Mouse (Mus musculus): ENCODE measurements at regions not wholly inside any gene's neighbourhood (a gene's known extent, or its start where the extent isn't known, plus 50 kb on each side); places are given as distances from the start of the nearest gene placed in this dataset.
"Not testable (repeated sequence)": the region's sequence is repeated elsewhere in the genome, so short reads cannot be mapped to it uniquely, and the experiment has no call there.

- Histone ChIP-seq H3K27me3 (no peaks in the 10 kb centered on the region), H3K4me2 (no peak overlapping the region), H3K9ac (no peak overlapping the region), H3K9me3 (no peaks in the 10 kb centered on the region), H3K4me3 (no peak overlapping the region), H3K27ac (no peak overlapping the region), H3K4me1 (no peaks in the 10 kb centered on the region), H3K36me3 (no peaks in the 10 kb centered on the region)
- 67% methylated on average over 3 of the region's 3 CpGs for WGBS
- ATAC-seq (ENCODE audit: borderline replicate concordance, extremely low read depth, low FRiP score, low TSS enrichment) = no peak
Measured at GRCm38 (mm10) chr13:5920422-5920821, 59.1 kb downstream of the Klf6 start.

- H3K9me3 ChIP-seq = no peaks in the 10 kb centered on the region
- WGBS = 74% methylated on average over 2 of the region's 2 CpGs
- H3K9ac ChIP-seq = no peak overlapping the region
- H3K4me1 ChIP-seq = no peaks in the 10 kb centered on the region
- H3K4me3 ChIP-seq = no peak overlapping the region
- no peak overlapping the region for H3K27ac ChIP-seq
- no peak overlapping the region for H3K4me2 ChIP-seq
- H3K27me3 ChIP-seq = no peaks in the 10 kb centered on the region
- no peaks in the 10 kb centered on the region for H3K36me3 ChIP-seq
- no peak for ATAC-seq (ENCODE audit: borderline replicate concordance, extremely low read depth, low FRiP score, low TSS enrichment)
Measured at GRCm38 (mm10) chr13:5931433-5931832, 70.2 kb downstream of the Klf6 start.

GRCm38 (mm10) chr13:5937436-5937835 lies 76.2 kb downstream of the Klf6 start:
- H3K9ac ChIP-seq = no peak overlapping the region

GRCm38 (mm10) chr13:5937970-5938369 lies 76.7 kb downstream of the Klf6 start:
- WGBS = 84% methylated on average over 4 of the region's 4 CpGs
- no peak overlapping the region for H3K9ac ChIP-seq
- H3K4me1 ChIP-seq = no peaks in the 10 kb centered on the region
- no peak overlapping the region for H3K4me2 ChIP-seq
- H3K27ac ChIP-seq = no peak overlapping the region
- no peak for ATAC-seq (ENCODE audit: borderline replicate concordance, extremely low read depth, low FRiP score, low TSS enrichment)
- H3K9me3 ChIP-seq = no peaks in the 10 kb centered on the region
- no peaks in the 10 kb centered on the region for H3K36me3 ChIP-seq
- no peak overlapping the region for H3K4me3 ChIP-seq
- no peaks in the 10 kb centered on the region for H3K27me3 ChIP-seq

More at GRCm38 (mm10) chr13:5937436-5937835, 76.2 kb downstream of the Klf6 start:
- no peak overlapping the region for H3K4me2 ChIP-seq
- no peaks in the 10 kb centered on the region for H3K27me3 ChIP-seq
- H3K9me3 ChIP-seq = no peaks in the 10 kb centered on the region
- no peaks in the 10 kb centered on the region for H3K36me3 ChIP-seq
- no peak for ATAC-seq (ENCODE audit: borderline replicate concordance, extremely low read depth, low FRiP score, low TSS enrichment)
- no peak overlapping the region for H3K27ac ChIP-seq
- H3K4me1 ChIP-seq = no peaks in the 10 kb centered on the region
- no peak overlapping the region for H3K4me3 ChIP-seq
- WGBS = 80% methylated on average over 2 of the region's 2 CpGs

- no peaks in the 10 kb centered on the region for H3K9me3 ChIP-seq
- H3K4me2 ChIP-seq = no peak overlapping the region
- H3K36me3 ChIP-seq = no peaks in the 10 kb centered on the region
- no peak overlapping the region for H3K4me3 ChIP-seq
- ATAC-seq (ENCODE audit: borderline replicate concordance, extremely low read depth, low FRiP score, low TSS enrichment) = no peak
- H3K27ac ChIP-seq = no peak overlapping the region
- no peaks in the 10 kb centered on the region for H3K27me3 ChIP-seq
- WGBS = 62% methylated on average over 3 of the region's 3 CpGs
- H3K4me1 ChIP-seq = no peaks in the 10 kb centered on the region
- no peak overlapping the region for H3K9ac ChIP-seq
Measured at GRCm38 (mm10) chr13:5939368-5939767, 78.1 kb downstream of the Klf6 start.

- Histone ChIP-seq H3K36me3 (no peaks in the 10 kb centered on the region), H3K4me3 (no peak overlapping the region), H3K27me3 (no peaks in the 10 kb centered on the region), H3K9me3 (no peaks in the 10 kb centered on the region), H3K4me1 (no peaks in the 10 kb centered on the region), H3K9ac (no peak overlapping the region), H3K27ac (no peak overlapping the region), H3K4me2 (no peak overlapping the region)
- 76% methylated on average over 2 of the region's 2 CpGs for WGBS
- ATAC-seq (ENCODE audit: borderline replicate concordance, extremely low read depth, low FRiP score, low TSS enrichment) = no peak
Measured at GRCm38 (mm10) chr13:5952863-5953262, 91.6 kb downstream of the Klf6 start.

- H3K27me3 ChIP-seq; H3K4me1 ChIP-seq; H3K36me3 ChIP-seq; H3K9ac ChIP-seq; H3K4me3 ChIP-seq; ATAC-seq (ENCODE audit: borderline replicate concordance, extremely low read depth, low FRiP score, low TSS enrichment); H3K9me3 ChIP-seq; H3K27ac ChIP-seq; H3K4me2 ChIP-seq: not testable (repeated sequence)
Measured at GRCm38 (mm10) chr13:5955121-5955520, 93.8 kb downstream of the Klf6 start.

- Histone ChIP-seq H3K4me2 (no peak overlapping the region), H3K9me3 (no peaks in the 10 kb centered on the region), H3K36me3 (no peaks in the 10 kb centered on the region), H3K4me1 (no peaks in the 10 kb centered on the region), H3K4me3 (no peak overlapping the region), H3K27ac (no peak overlapping the region), H3K27me3 (no peaks in the 10 kb centered on the region), H3K9ac (no peak overlapping the region)
- 42% methylated on average over 1 of the region's 1 CpGs for WGBS
- ATAC-seq (ENCODE audit: borderline replicate concordance, extremely low read depth, low FRiP score, low TSS enrichment) = no peak
Measured at GRCm38 (mm10) chr13:5956145-5956544, 94.9 kb downstream of the Klf6 start.

- Histone ChIP-seq H3K27ac (no peak overlapping the region), H3K4me3 (no peak overlapping the region), H3K9me3 (no peaks in the 10 kb centered on the region), H3K36me3 (no peaks in the 10 kb centered on the region), H3K27me3 (no peaks in the 10 kb centered on the region), H3K4me2 (no peak overlapping the region), H3K9ac (no peak overlapping the region), H3K4me1 (no peaks in the 10 kb centered on the region)
- WGBS = 64% methylated on average over 1 of the region's 1 CpGs
- ATAC-seq (ENCODE audit: borderline replicate concordance, extremely low read depth, low FRiP score, low TSS enrichment) = no peak
Measured at GRCm38 (mm10) chr13:5962947-5963346, 101.7 kb downstream of the Klf6 start.

- 90% methylated on average over 1 of the region's 1 CpGs for WGBS
- no peaks in the 10 kb centered on the region for H3K27me3 ChIP-seq
- no peak for ATAC-seq (ENCODE audit: borderline replicate concordance, extremely low read depth, low FRiP score, low TSS enrichment)
Measured at GRCm38 (mm10) chr13:5964626-5965025, 103.3 kb downstream of the Klf6 start.

GRCm38 (mm10) chr13:5978615-5979014 lies 117.3 kb downstream of the Klf6 start:
- no peaks in the 10 kb centered on the region for H3K27me3 ChIP-seq
- no peak overlapping the region for H3K9ac ChIP-seq
- no peak for ATAC-seq (ENCODE audit: borderline replicate concordance, extremely low read depth, low FRiP score, low TSS enrichment)
- H3K4me1 ChIP-seq = no peaks in the 10 kb centered on the region
- H3K9me3 ChIP-seq = no peaks in the 10 kb centered on the region
- no peak overlapping the region for H3K4me3 ChIP-seq
- WGBS = 40% methylated on average over 1 of the region's 1 CpGs
- no peak overlapping the region for H3K27ac ChIP-seq
- H3K36me3 ChIP-seq = no peaks in the 10 kb centered on the region
- H3K4me2 ChIP-seq = no peak overlapping the region

More at GRCm38 (mm10) chr13:5964626-5965025, 103.3 kb downstream of the Klf6 start:
- no peaks in the 10 kb centered on the region for H3K4me1 ChIP-seq
- H3K4me2 ChIP-seq = no peak overlapping the region
- no peaks in the 10 kb centered on the region for H3K36me3 ChIP-seq
- no peak overlapping the region for H3K27ac ChIP-seq
- no peaks in the 10 kb centered on the region for H3K9me3 ChIP-seq
- no peak overlapping the region for H3K4me3 ChIP-seq
- no peak overlapping the region for H3K9ac ChIP-seq

- Histone ChIP-seq H3K4me2 (no peak overlapping the region), H3K4me1 (no peaks in the 10 kb centered on the region), H3K36me3 (no peaks in the 10 kb centered on the region), H3K4me3 (no peak overlapping the region), H3K27me3 (no peaks in the 10 kb centered on the region), H3K9ac (no peak overlapping the region), H3K27ac (no peak overlapping the region), H3K9me3 (no peaks in the 10 kb centered on the region)
- WGBS = 88% methylated on average over 2 of the region's 2 CpGs
- ATAC-seq (ENCODE audit: borderline replicate concordance, extremely low read depth, low FRiP score, low TSS enrichment) = no peak
Measured at GRCm38 (mm10) chr13:5987491-5987890, 126.2 kb downstream of the Klf6 start.

- Histone ChIP-seq H3K27me3 (no peaks in the 10 kb centered on the region), H3K4me3 (no peak overlapping the region), H3K9me3 (no peaks in the 10 kb centered on the region), H3K4me2 (no peak overlapping the region), H3K36me3 (no peaks in the 10 kb centered on the region), H3K27ac (no peak overlapping the region), H3K9ac (no peak overlapping the region), H3K4me1 (no peaks in the 10 kb centered on the region)
- WGBS = 79% methylated on average over 7 of the region's 7 CpGs
- ATAC-seq (ENCODE audit: borderline replicate concordance, extremely low read depth, low FRiP score, low TSS enrichment) = no peak
Measured at GRCm38 (mm10) chr13:5988407-5988806, 127.1 kb downstream of the Klf6 start.
